Mouse (Mus musculus): ENCODE measurements around the gene B3gat3. TPM values are rescaled to one million over a fixed set of nuclear protein-coding genes. Genes with fewer than 3 reads are reported as not detected.

The B3gat3 gene
- polyA plus RNA-seq, 1 experiment from 2014 or later, result 39.5 TPM

GRCm38 (mm10) chr19:8940526-8941133, 20.5 kb downstream of the B3gat3 start:
- Histone ChIP-seq H3K4me3 (ENCODE audit: low read depth, low read length) (no peak overlapping the region), H3K9ac (replicated peaks; ENCODE audit: low read depth) (peak overlapping the region; percentile 20), H3K9me3 (ENCODE audit: low read length) (no peaks in the 10 kb centered on the region), H3K36me3 (ENCODE audit: insufficient read depth, low read length) (0 out of 2 replicates have a peak, but pooled peaks cover 7% of the 10 kb centered on the region), H3K4me1 (ENCODE audit: insufficient read depth, low read depth, low read length) (peaks cover 18% of the 10 kb centered on the region; the same call in 1 of the 2 replicates), H3K27ac (ENCODE audit: low read length) (no peak overlapping the region), H3K4me2 (replicated peaks; ENCODE audit: low read depth, low read length) (no peak overlapping the region; the same call in 1 of the 2 replicates), H3K27me3 (replicated peaks; ENCODE audit: insufficient read depth, low read length) (no peaks in the 10 kb centered on the region)
- DNase-seq (ENCODE audit: low spot score), result no peak
- no peak for ATAC-seq
- TF ChIP-seq EP300 (IDR thresholded peaks at IDR 0.05) (no peak), CTCF (IDR thresholded peaks at IDR 0.05) (no peak)
- WGBS, result 80% methylated on average over 15 of the region's 15 CpGs

GRCm38 (mm10) chr19:8941136-8941514, 21.0 kb downstream of the B3gat3 start:
- 39% methylated on average over 10 of the region's 10 CpGs for WGBS
- no peak for ATAC-seq

GRCm38 (mm10) chr19:8941515-8942217, 21.5 kb downstream of the B3gat3 start, which contains the start of gene Mta2:
Mta2 (plus strand) TSS chr19:8941875.
- Histone ChIP-seq H3K4me3 (ENCODE audit: low read depth, low read length) (peak within 1 kb of the TSS; percentile 93), H3K4me2 (replicated peaks; ENCODE audit: low read depth, low read length) (peak within 1 kb of the TSS; percentile 75), H3K27me3 (replicated peaks; ENCODE audit: insufficient read depth, low read length) (no peaks in the 10 kb centered on the region), H3K9me3 (ENCODE audit: low read length) (no peaks in the 10 kb centered on the region), H3K4me1 (ENCODE audit: insufficient read depth, low read depth, low read length) (peaks cover 18% of the 10 kb centered on the region; the same call in 1 of the 2 replicates), H3K27ac (ENCODE audit: low read length) (peak within 1 kb of the TSS; percentile 99), H3K9ac (replicated peaks; ENCODE audit: low read depth) (peak within 1 kb of the TSS; percentile 99), H3K36me3 (ENCODE audit: insufficient read depth, low read length) (0 out of 2 replicates have a peak, but pooled peaks cover 7% of the 10 kb centered on the region)
- DNase-seq (ENCODE audit: low spot score), result peak; percentile 98
- peak; percentile 95 for ATAC-seq
- WGBS, result under 1% methylated on average over 64 of the region's 64 CpGs
- TF ChIP-seq EP300 (IDR thresholded peaks at IDR 0.05), result no peak; the same call in 1 of the 2 replicates
- peak; percentile 38 for TF ChIP-seq CTCF (IDR thresholded peaks at IDR 0.05)

More at GRCm38 (mm10) chr19:8941136-8941514, 21.0 kb downstream of the B3gat3 start:
- no peaks in the 10 kb centered on the region for H3K27me3 ChIP-seq (replicated peaks; ENCODE audit: insufficient read depth, low read length)
- TF ChIP-seq CTCF (IDR thresholded peaks at IDR 0.05) (no peak), EP300 (IDR thresholded peaks at IDR 0.05) (no peak)
- peak overlapping the region; percentile 75 for H3K4me2 ChIP-seq (replicated peaks; ENCODE audit: low read depth, low read length)
- peak overlapping the region; percentile 99 for H3K27ac ChIP-seq (ENCODE audit: low read length)
- H3K4me1 ChIP-seq (ENCODE audit: insufficient read depth, low read depth, low read length), result peaks cover 18% of the 10 kb centered on the region; the same call in 1 of the 2 replicates
- no peak for DNase-seq (ENCODE audit: low spot score)
- H3K36me3 ChIP-seq (ENCODE audit: insufficient read depth, low read length), result 0 out of 2 replicates have a peak, but pooled peaks cover 7% of the 10 kb centered on the region
- H3K9ac ChIP-seq (replicated peaks; ENCODE audit: low read depth), result peak overlapping the region; percentile 20; the same call in 1 of the 2 replicates
- no peaks in the 10 kb centered on the region for H3K9me3 ChIP-seq (ENCODE audit: low read length)
- peak overlapping the region; percentile 93 for H3K4me3 ChIP-seq (ENCODE audit: low read depth, low read length)

- WGBS, result under 1% methylated on average over 43 of the region's 46 CpGs
- DNase-seq (ENCODE audit: low spot score) (peak; percentile 72), ATAC-seq (peak; percentile 64)
- no peaks in the 10 kb centered on the region for H3K27me3 ChIP-seq (replicated peaks; ENCODE audit: insufficient read depth, low read length)
- H3K9me3 ChIP-seq (ENCODE audit: low read length), result no peaks in the 10 kb centered on the region
- peaks cover 11% of the 10 kb centered on the region for H3K36me3 ChIP-seq (ENCODE audit: insufficient read depth, low read length)
- TF ChIP-seq EP300 (IDR thresholded peaks at IDR 0.05) (no peak), CTCF (IDR thresholded peaks at IDR 0.05) (no peak)
- H3K4me3 ChIP-seq (ENCODE audit: low read depth, low read length), result peak overlapping the region; percentile 93
- peak overlapping the region; percentile 99 for H3K27ac ChIP-seq (ENCODE audit: low read length)
- H3K9ac ChIP-seq (replicated peaks; ENCODE audit: low read depth), result peak overlapping the region; percentile 99
- H3K4me1 ChIP-seq (ENCODE audit: insufficient read depth, low read depth, low read length), result peaks cover 18% of the 10 kb centered on the region; the same call in 1 of the 2 replicates
- H3K4me2 ChIP-seq (replicated peaks; ENCODE audit: low read depth, low read length), result peak overlapping the region; percentile 75
Measured at GRCm38 (mm10) chr19:8942276-8942964, 22.2 kb downstream of the B3gat3 start.

- peak overlapping the region; percentile 99; the same call in 1 of the 2 replicates for H3K27ac ChIP-seq (ENCODE audit: low read length)
- peak overlapping the region; percentile 99 for H3K9ac ChIP-seq (replicated peaks; ENCODE audit: low read depth)
- 43% methylated on average over 2 of the region's 2 CpGs for WGBS
- no peaks in the 10 kb centered on the region for H3K27me3 ChIP-seq (replicated peaks; ENCODE audit: insufficient read depth, low read length)
- no peak for ATAC-seq
- no peaks in the 10 kb centered on the region for H3K9me3 ChIP-seq (ENCODE audit: low read length)
- DNase-seq (ENCODE audit: low spot score), result peak; percentile 17
- TF ChIP-seq EP300 (IDR thresholded peaks at IDR 0.05) (no peak), CTCF (IDR thresholded peaks at IDR 0.05) (no peak)
- H3K4me2 ChIP-seq (replicated peaks; ENCODE audit: low read depth, low read length), result peak overlapping the region; percentile 75
- peak overlapping the region; percentile 93 for H3K4me3 ChIP-seq (ENCODE audit: low read depth, low read length)
- H3K4me1 ChIP-seq (ENCODE audit: insufficient read depth, low read depth, low read length), result peaks cover 18% of the 10 kb centered on the region; the same call in 1 of the 2 replicates
- peaks cover 12% of the 10 kb centered on the region for H3K36me3 ChIP-seq (ENCODE audit: insufficient read depth, low read length)
Measured at GRCm38 (mm10) chr19:8943047-8943446, 22.9 kb downstream of the B3gat3 start.

Measured in lung, postnatal 0 days (tissue).